13 mouse cellular contexts compared by ENCODE assay signal in genomic region chr11:87039307-87039963, GRCm38 (mm10). TPM values are rescaled to one million over a fixed set of nuclear protein-coding genes. Genes with fewer than 3 reads are reported as not detected.
DNase-seq lines count a peak whose midpoint lies in the region; ATAC-seq lines count a peak whose summit lies in the region.
"Had no signal": no experiment of that assay in that cellular context is flagged by ENCODE, and none has a peak within 500 bp of the region (broad histone marks: within the 10 kb centered on the region; RNA-seq: fewer than 3 reads in every experiment).

No protein-coding gene starts in this region.

- WGBS in intestine, embryonic 15.5 days, result 65% methylated on average over 9 of the region's 9 CpGs
- 56% methylated on average over 9 of the region's 9 CpGs for WGBS in macrophage (ENCODE audit: missing documents)
- 88% methylated on average over 9 of the region's 9 CpGs for WGBS in forebrain, embryonic 16.5 days
- 86% methylated on average over 9 of the region's 9 CpGs for WGBS in hindbrain, embryonic 14.5 days

- H3K27me3 ChIP-seq in intestine, embryonic 15.5 days (replicated peaks), result no peaks in the 10 kb centered on the region
- H3K27me3 ChIP-seq in forebrain, embryonic 16.5 days (replicated peaks; ENCODE audit: control insufficient read depth, insufficient read depth, low read length), result no peaks in the 10 kb centered on the region
- H3K27me3 ChIP-seq in hindbrain, embryonic 14.5 days (ENCODE audit: control insufficient read depth, insufficient read depth, low read length), result no peaks in the 10 kb centered on the region

- H3K27ac ChIP-seq in intestine, embryonic 15.5 days, result no peak overlapping the region
- H3K27ac ChIP-seq in macrophage, result peak overlapping the region; percentile 76
- H3K27ac ChIP-seq in forebrain, embryonic 16.5 days (ENCODE audit: low read length), result no peak overlapping the region
- no peak overlapping the region for H3K27ac ChIP-seq in hindbrain, embryonic 14.5 days
- H3K27ac ChIP-seq: layer of hippocampus, adult 2 months; liver, embryonic 14.5 days had no signal

- H3K9me3 ChIP-seq in intestine, embryonic 15.5 days, result no peaks in the 10 kb centered on the region
- H3K9me3 ChIP-seq in forebrain, embryonic 16.5 days (ENCODE audit: control insufficient read depth, low read length), result no peaks in the 10 kb centered on the region
- no peaks in the 10 kb centered on the region for H3K9me3 ChIP-seq in hindbrain, embryonic 14.5 days (ENCODE audit: control insufficient read depth, low read length)

- DNase-seq in A20 (ENCODE audit: low read depth, low spot score), result peak; percentile 64
- peak; percentile 43 for DNase-seq in MN1 (ENCODE audit: low spot score)
- DNase-seq in hindbrain, embryonic 14.5 days (ENCODE audit: low spot score), result no peak
- no peak for DNase-seq in frontal cortex, postnatal 25 days (ENCODE audit: low spot score in 2 of 2)
- DNase-seq: gastrocnemius, postnatal 10 days; heart, postnatal 14 days; right cerebral cortex, postnatal 4 days had no signal

- no peak overlapping the region for H3K4me2 ChIP-seq in intestine, embryonic 15.5 days (replicated peaks)
- no peak overlapping the region for H3K4me2 ChIP-seq in forebrain, embryonic 16.5 days (ENCODE audit: low read length)
- no peak overlapping the region for H3K4me2 ChIP-seq in hindbrain, embryonic 14.5 days (replicated peaks)

- H3K36me3 ChIP-seq in intestine, embryonic 15.5 days, result no peaks in the 10 kb centered on the region
- peaks cover 18% of the 10 kb centered on the region; the same call in 1 of the 2 replicates for H3K36me3 ChIP-seq in macrophage (ENCODE audit: inconsistent target)
- peaks cover 58% of the 10 kb centered on the region for H3K36me3 ChIP-seq in forebrain, embryonic 16.5 days (ENCODE audit: control insufficient read depth, insufficient read depth)
- H3K36me3 ChIP-seq in hindbrain, embryonic 14.5 days (replicated peaks; ENCODE audit: control insufficient read depth, insufficient read depth), result peaks cover 94% of the 10 kb centered on the region

- no peak overlapping the region for H3K4me3 ChIP-seq in intestine, embryonic 15.5 days (replicated peaks)
- H3K4me3 ChIP-seq in macrophage (ENCODE audit: inconsistent target), result no peak overlapping the region
- no peak overlapping the region for H3K4me3 ChIP-seq in forebrain, embryonic 16.5 days (replicated peaks; ENCODE audit: low read length)
- no peak overlapping the region for H3K4me3 ChIP-seq in hindbrain, embryonic 14.5 days (replicated peaks; ENCODE audit: low read length)
- H3K4me3 ChIP-seq: layer of hippocampus, adult 2 months; myocyte had no signal

- no peaks in the 10 kb centered on the region for H3K4me1 ChIP-seq in intestine, embryonic 15.5 days (replicated peaks)
- H3K4me1 ChIP-seq in forebrain, embryonic 16.5 days (replicated peaks; ENCODE audit: control insufficient read depth, insufficient read depth, low read length), result no peaks in the 10 kb centered on the region
- H3K4me1 ChIP-seq in hindbrain, embryonic 14.5 days (replicated peaks; ENCODE audit: control insufficient read depth, insufficient read depth, low read length), result no peaks in the 10 kb centered on the region

- peak; percentile 92 for ATAC-seq in intestine, embryonic 15.5 days
- no peak for ATAC-seq in forebrain, embryonic 16.5 days
- ATAC-seq in hindbrain, embryonic 14.5 days (ENCODE audit: low FRiP score), result no peak

- no peaks in the 10 kb centered on the region for H3K79me2 ChIP-seq in macrophage (ENCODE audit: inconsistent target)

- H3K9ac ChIP-seq in intestine, embryonic 15.5 days, result no peak overlapping the region
- no peak overlapping the region for H3K9ac ChIP-seq in forebrain, embryonic 16.5 days (replicated peaks; ENCODE audit: low read depth, low read length)
- no peak overlapping the region for H3K9ac ChIP-seq in hindbrain, embryonic 14.5 days
- H3K9ac ChIP-seq: liver, embryonic 14.5 days had no signal

RNA-seq across cellular contexts. Expression of gene Gdpd1, which starts 34.4 kb away (rescaled TPM):
- polyA plus RNA-seq in intestine, embryonic 15.5 days (2015; fragmentation: Nextera tagmentation; extraction: Ambion mirVana), result 23.7 and 23.9 TPM in 2 replicates
- total RNA-seq in macrophage (2018; cell fraction: chromatin; rRNA removed), result 10 to 100 TPM in 7 of 26 experiments, 1 to 10 TPM in 19; 2.7 to 14.2 (median 7.3) TPM
- 10 to 100 TPM; 34.8 to 65.9 (median 48.5) TPM for total RNA-seq in macrophage (2018; cell fraction: cytosol; rRNA removed)
- total RNA-seq in macrophage (2018; cell fraction: nucleus; rRNA removed), result 10 to 100 TPM in 25 of 26 experiments, 1 to 10 TPM in 1; 9.8 to 44.6 (median 27.6) TPM
- 27.9 to 70.5 TPM (median 53.3 TPM) in 3 replicates for polyA plus RNA-seq in macrophage (2018)
- 195 and 209 TPM in 2 replicates for polyA plus RNA-seq in forebrain, embryonic 16.5 days (2015; fragmentation: Nextera tagmentation; extraction: Ambion mirVana)
- 157 and 171 TPM in 2 replicates for polyA plus RNA-seq in hindbrain, embryonic 14.5 days (2014; fragmentation: Nextera tagmentation; extraction: Ambion mirVana)

RNA-seq across cellular contexts. Expression of gene Ypel2, which starts 45.9 kb away (rescaled TPM):
- polyA plus RNA-seq in intestine, embryonic 15.5 days (2015; fragmentation: Nextera tagmentation; extraction: Ambion mirVana), result 7.5 TPM in 2 replicates
- 10 to 100 TPM in 2 of 26 experiments, 1 to 10 TPM in 19, under 1 TPM in 5; 0.65 to 14.1 (median 3.8) TPM for total RNA-seq in macrophage (2018; cell fraction: chromatin; rRNA removed)
- 1 to 10 TPM in 25 of 26 experiments, under 1 TPM in 1; 0.84 to 9.4 (median 3.3) TPM for total RNA-seq in macrophage (2018; cell fraction: cytosol; rRNA removed)
- 10 to 100 TPM in 4 of 26 experiments, 1 to 10 TPM in 22; 1.4 to 14.7 (median 3.7) TPM for total RNA-seq in macrophage (2018; cell fraction: nucleus; rRNA removed)
- polyA plus RNA-seq in macrophage (2018), result 1.1 to 6.4 TPM (median 4.0 TPM) in 3 replicates
- polyA plus RNA-seq in forebrain, embryonic 16.5 days (2015; fragmentation: Nextera tagmentation; extraction: Ambion mirVana), result 7.1 and 8.1 TPM in 2 replicates
- 3.2 and 3.9 TPM in 2 replicates for polyA plus RNA-seq in hindbrain, embryonic 14.5 days (2014; fragmentation: Nextera tagmentation; extraction: Ambion mirVana)

RNA-seq across cellular contexts. Expression of gene Smg8, which starts 47.1 kb away (rescaled TPM):
- polyA plus RNA-seq in intestine, embryonic 15.5 days (2015; fragmentation: Nextera tagmentation; extraction: Ambion mirVana), result 16.4 and 18.2 TPM in 2 replicates
- total RNA-seq in macrophage (2018; cell fraction: chromatin; rRNA removed), result 10 to 100 TPM in 18 of 26 experiments, 1 to 10 TPM in 8; 3.6 to 17.7 (median 10.9) TPM
- 10 to 100 TPM; 14.2 to 21.3 (median 18.2) TPM for total RNA-seq in macrophage (2018; cell fraction: cytosol; rRNA removed)
- 10 to 100 TPM in 22 of 26 experiments, 1 to 10 TPM in 4; 7.1 to 23.5 (median 16.2) TPM for total RNA-seq in macrophage (2018; cell fraction: nucleus; rRNA removed)
- polyA plus RNA-seq in macrophage (2018), result 14.8 to 16.3 TPM (median 15.4 TPM) in 3 replicates
- 23.9 and 27.3 TPM in 2 replicates for polyA plus RNA-seq in forebrain, embryonic 16.5 days (2015; fragmentation: Nextera tagmentation; extraction: Ambion mirVana)
- polyA plus RNA-seq in hindbrain, embryonic 14.5 days (2014; fragmentation: Nextera tagmentation; extraction: Ambion mirVana), result 22.5 and 23.1 TPM in 2 replicates

Comparison
In these comparisons a context has a peak if more than half of its experiments do, and no peak if none do; other contexts are left out.
1. DNase-seq: peak in A20 (single experiment) and MN1 (single experiment); none in hindbrain, embryonic 14.5 days (single experiment) and frontal cortex, postnatal 25 days (0 of 2).